Mouse (Mus musculus) liver, embryonic 16.5 days (tissue): ENCODE measurements around the gene Usp32. TPM values are rescaled to one million over a fixed set of nuclear protein-coding genes. Genes with fewer than 3 reads are reported as not detected.

Source experiments
- ATAC-seq: fragments of 200-750 bp; cut with Nextera tagmentation; 2 replicates; pipeline ENCODE4 v1.8.0; 2017; ENCODE audit warnings: low read depth, mild to moderate bottlenecking, moderate number of reproducible peaks, moderate library complexity
- H3K27ac ChIP-seq: fragments of 300-500 bp; sonication (generic); 2 replicates; pipeline ENCODE4 v1.5.1; 2014; ENCODE audit warnings: mild to moderate bottlenecking, low read length
- H3K27me3 ChIP-seq: fragments of 300-500 bp; sonication (generic); 2 replicates; pipeline ENCODE4 v1.6.1; 2014; ENCODE audit warnings: low read depth, low read length, mixed read lengths; ENCODE audit not compliant: control insufficient read depth, insufficient read depth
- H3K36me3 ChIP-seq: fragments of 300-500 bp; sonication (generic); 2 replicates; pipeline ENCODE4 v1.6.1; 2014; ENCODE audit warnings: mild to moderate bottlenecking; ENCODE audit not compliant: control insufficient read depth, insufficient read depth
- H3K4me1 ChIP-seq: fragments of 300-500 bp; sonication (generic); 2 replicates; pipeline ENCODE4 v1.6.1; 2014; ENCODE audit warnings: low read depth, low read length, mixed read lengths; ENCODE audit not compliant: control insufficient read depth
- H3K4me2 ChIP-seq: fragments of 300-500 bp; sonication (generic); 2 replicates; pipeline ENCODE4 v1.6.1; 2014; ENCODE audit warnings: low read depth, low read length, mixed read lengths
- H3K4me3 ChIP-seq: fragments of 300-500 bp; sonication (generic); 2 replicates; pipeline ENCODE4 v1.5.1; 2014; ENCODE audit warnings: low read depth, mild to moderate bottlenecking, low read length
- H3K9ac ChIP-seq: fragments of 300-500 bp; sonication (generic); 2 replicates; pipeline ENCODE4 v1.6.1; 2014; ENCODE audit warnings: low read depth, low read length
- H3K9me3 ChIP-seq: fragments of 300-500 bp; sonication (generic); replicated peaks from 2 replicates; pipeline ENCODE4 v1.6.1; 2016; ENCODE audit warnings: low read length; ENCODE audit not compliant: control insufficient read depth
- WGBS: fragments of 180-500 bp; shearing (Covaris S2); extraction: QIAGEN DNeasy Blood & Tissue Kit; methylation state at CpG from one replicate; pipeline ENCODE4 v1.1.7; 2014; ENCODE audit not compliant: insufficient replicate concordance; 5-methylcytosine and 5-hydroxymethylcytosine counted together
- polyA plus RNA-seq: library from polyadenylated mRNA; unstranded; fragments of >200 nt; fragmentation: Nextera tagmentation; extraction: Ambion mirVana; gene quantifications from 2 replicates; pipeline ENCODE4 v1.2.1, GENCODE M21; 2015

The Usp32 gene
- polyA plus RNA-seq, 1 experiment from 2014 or later: 11.4 TPM

DNA sequence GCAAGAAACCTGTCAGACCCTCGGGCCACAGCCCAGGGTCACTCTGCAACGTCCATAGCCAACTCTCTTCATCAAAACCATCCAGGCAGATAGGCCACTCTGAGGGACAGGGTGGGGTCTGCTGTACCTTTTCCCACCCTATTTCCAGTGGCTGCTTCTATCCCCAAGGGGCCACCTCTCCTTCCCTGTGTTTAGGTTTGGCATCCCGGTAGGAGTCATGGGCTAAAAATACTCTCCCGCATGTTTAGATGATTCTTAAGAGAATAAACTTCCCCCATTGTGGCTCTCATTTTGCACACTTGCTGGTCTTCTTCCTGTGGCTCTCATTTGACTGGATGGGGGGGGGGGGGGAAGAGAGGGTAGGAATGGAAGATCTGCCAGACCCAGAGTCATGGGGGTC lies 171.7 kb downstream of the Usp32 start:
- no peak for ATAC-seq
- Histone ChIP-seq H3K27me3 (no peaks in the 10 kb centered on the region), H3K4me1 (no peaks in the 10 kb centered on the region), H3K4me3 (no peak overlapping the region), H3K9me3 (no peaks in the 10 kb centered on the region), H3K9ac (no peak overlapping the region), H3K4me2 (no peak overlapping the region), H3K27ac (no peak overlapping the region), H3K36me3 (no peaks in the 10 kb centered on the region)
- 50% methylated on average over 4 of the region's 4 CpGs for WGBS

DNA sequence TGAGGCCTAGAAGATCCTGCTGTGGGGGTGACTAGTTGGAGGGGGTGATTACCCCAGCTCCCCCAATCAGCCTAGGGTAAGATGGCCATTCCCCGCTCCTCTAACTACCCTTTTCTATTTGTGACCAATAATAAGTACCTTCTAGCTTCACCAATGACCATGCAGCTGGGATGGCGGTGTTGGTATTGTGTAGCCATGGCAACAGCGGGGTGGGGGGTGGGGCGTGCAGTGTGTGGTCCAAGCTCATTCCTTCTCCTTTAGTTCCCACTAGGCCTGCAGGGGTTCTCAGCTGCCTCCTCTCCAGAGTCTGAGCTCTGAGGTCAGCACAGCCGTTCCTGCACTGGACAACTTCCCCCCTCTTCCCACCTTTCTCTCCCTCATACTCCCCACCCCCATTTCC lies 172.8 kb downstream of the Usp32 start:
- 41% methylated on average over 5 of the region's 5 CpGs for WGBS
- Histone ChIP-seq H3K27ac (no peak overlapping the region), H3K4me1 (no peaks in the 10 kb centered on the region), H3K36me3 (no peaks in the 10 kb centered on the region), H3K9me3 (no peaks in the 10 kb centered on the region), H3K9ac (no peak overlapping the region), H3K4me2 (no peak overlapping the region), H3K4me3 (no peak overlapping the region), H3K27me3 (no peaks in the 10 kb centered on the region)
- no peak for ATAC-seq

DNA sequence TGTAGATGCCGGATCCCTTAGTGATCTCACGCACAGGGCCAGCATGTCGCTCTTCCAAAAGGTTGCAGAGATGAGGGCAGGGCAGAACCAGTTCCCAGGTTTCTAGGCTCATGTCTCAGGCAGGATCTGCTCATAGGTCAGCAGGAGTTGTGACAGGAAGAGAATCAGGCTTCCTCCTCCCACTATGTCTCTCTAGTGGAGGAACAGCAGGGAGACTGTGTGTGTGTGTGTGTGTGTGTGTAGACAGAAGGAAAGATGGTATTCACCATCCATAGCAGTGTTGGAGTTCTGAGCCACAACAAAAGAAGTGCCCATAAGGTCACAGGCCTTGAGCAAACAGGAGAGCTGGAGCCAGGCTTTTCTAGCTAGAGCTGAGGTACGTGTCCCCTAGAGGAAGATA lies 173.3 kb downstream of the Usp32 start:
- ATAC-seq: no peak
- WGBS: 74% methylated on average over 4 of the region's 4 CpGs
- no peaks in the 10 kb centered on the region for H3K9me3 ChIP-seq

DNA sequence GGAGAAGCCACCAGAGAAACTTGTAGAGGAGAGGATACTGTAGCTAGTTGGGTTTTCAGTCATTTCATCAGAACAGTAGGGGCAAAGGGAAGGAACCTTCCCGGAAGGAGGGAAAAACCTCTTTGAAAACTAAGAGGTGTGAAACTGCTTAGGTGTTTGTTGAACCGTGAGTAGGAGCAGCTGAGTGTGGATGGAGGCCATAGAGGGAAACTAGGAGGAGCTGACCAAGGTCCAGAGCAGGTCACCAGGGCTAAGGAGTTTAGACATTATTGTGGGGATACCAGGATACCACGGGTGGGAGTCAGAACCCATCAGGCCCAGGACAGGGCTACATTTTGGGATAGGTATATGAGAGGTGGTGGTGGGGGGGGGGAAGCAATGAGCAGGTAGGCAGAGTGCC lies 176.4 kb downstream of the Usp32 start:
- WGBS: 63% methylated on average over 3 of the region's 3 CpGs
- Histone ChIP-seq H3K36me3 (no peaks in the 10 kb centered on the region), H3K4me1 (no peaks in the 10 kb centered on the region), H3K4me2 (no peak overlapping the region), H3K4me3 (no peak overlapping the region), H3K9me3 (no peaks in the 10 kb centered on the region), H3K27me3 (peaks cover 16% of the 10 kb centered on the region), H3K9ac (no peak overlapping the region), H3K27ac (no peak overlapping the region)
- ATAC-seq: no peak

More for the DNA sequence above, 173.3 kb downstream of the Usp32 start:
- no peaks in the 10 kb centered on the region for H3K4me1 ChIP-seq
- H3K36me3 ChIP-seq: no peaks in the 10 kb centered on the region
- no peak overlapping the region for H3K27ac ChIP-seq
- no peak overlapping the region for H3K9ac ChIP-seq
- no peak overlapping the region for H3K4me3 ChIP-seq
- H3K27me3 ChIP-seq: no peaks in the 10 kb centered on the region
- no peak overlapping the region for H3K4me2 ChIP-seq

DNA sequence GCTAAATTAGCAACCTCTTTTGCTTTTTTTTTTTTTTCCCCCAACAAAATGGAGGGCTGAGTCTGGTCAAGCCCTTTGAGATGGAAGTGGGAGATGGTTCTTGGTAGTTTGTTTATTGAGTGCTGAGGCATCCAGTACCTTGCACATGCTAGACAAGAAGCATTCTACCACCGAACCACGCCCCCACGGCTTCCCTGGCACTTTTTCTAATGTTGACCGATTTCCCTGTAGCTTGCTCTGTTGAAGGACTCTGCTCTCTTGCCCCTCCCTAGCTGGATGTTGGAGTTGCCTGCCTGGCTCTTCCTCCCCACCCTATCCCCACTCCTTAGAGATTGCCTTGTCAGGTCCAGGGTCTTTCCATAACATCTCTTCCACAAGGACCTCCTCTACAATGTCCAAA lies 177.4 kb downstream of the Usp32 start:
- no peak for ATAC-seq
- H3K4me1 ChIP-seq: no peaks in the 10 kb centered on the region; the same call in 1 of the 2 replicates
- H3K36me3 ChIP-seq: no peaks in the 10 kb centered on the region
- H3K4me2 ChIP-seq: no peak overlapping the region
- peaks cover 26% of the 10 kb centered on the region for H3K27me3 ChIP-seq
- no peak overlapping the region for H3K27ac ChIP-seq
- no peak overlapping the region for H3K4me3 ChIP-seq
- no peak overlapping the region for H3K9ac ChIP-seq
- 65% methylated on average over 4 of the region's 4 CpGs for WGBS
- no peaks in the 10 kb centered on the region for H3K9me3 ChIP-seq

DNA sequence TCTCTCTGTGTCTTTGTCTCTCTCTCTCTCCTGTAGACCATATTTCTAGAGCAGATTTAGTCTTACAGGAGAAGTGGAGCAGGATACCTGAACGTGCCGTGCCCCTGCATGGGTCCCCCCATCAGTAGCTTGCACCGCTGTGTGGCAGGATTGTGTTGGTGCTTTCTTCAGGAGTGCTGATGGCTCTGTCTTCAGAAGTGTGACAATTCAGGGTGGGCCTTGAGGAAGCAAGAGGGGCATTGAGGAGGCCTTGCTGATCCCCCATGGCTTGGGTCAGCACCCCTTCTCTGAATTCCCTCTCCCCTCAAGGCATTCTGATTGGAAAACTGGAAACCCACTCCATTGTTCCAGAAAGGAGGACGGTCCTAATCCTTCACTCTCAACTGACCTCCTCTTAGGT lies 178.4 kb downstream of the Usp32 start:
- Histone ChIP-seq H3K9ac (no peak overlapping the region), H3K4me1 (no peaks in the 10 kb centered on the region; the same call in 1 of the 2 replicates), H3K9me3 (no peaks in the 10 kb centered on the region), H3K27ac (no peak overlapping the region), H3K4me3 (no peak overlapping the region), H3K4me2 (no peak overlapping the region), H3K36me3 (no peaks in the 10 kb centered on the region), H3K27me3 (peaks cover 36% of the 10 kb centered on the region)
- 72% methylated on average over 4 of the region's 4 CpGs for WGBS
- no peak for ATAC-seq

DNA sequence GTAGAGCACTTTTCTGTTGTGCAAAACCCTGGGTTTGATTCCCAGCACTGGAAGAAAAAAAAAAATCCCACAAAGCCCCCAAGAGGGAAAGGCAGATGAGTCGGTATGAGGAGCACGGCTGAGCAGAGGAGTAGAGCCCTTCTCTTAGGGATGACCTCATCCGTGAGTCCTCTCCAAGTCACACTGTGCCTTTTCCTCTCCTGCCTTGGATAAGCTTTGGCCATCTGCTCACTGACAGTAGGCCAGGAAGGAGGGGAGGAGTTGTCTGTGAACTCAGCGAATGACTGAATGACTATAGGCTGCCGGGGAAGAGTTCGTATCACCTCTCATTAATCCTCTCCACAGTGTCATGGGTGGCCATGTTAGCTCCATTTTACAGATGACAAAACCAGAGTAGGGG lies 179.2 kb downstream of the Usp32 start:
- H3K27me3 ChIP-seq: peaks cover 43% of the 10 kb centered on the region

DNA sequence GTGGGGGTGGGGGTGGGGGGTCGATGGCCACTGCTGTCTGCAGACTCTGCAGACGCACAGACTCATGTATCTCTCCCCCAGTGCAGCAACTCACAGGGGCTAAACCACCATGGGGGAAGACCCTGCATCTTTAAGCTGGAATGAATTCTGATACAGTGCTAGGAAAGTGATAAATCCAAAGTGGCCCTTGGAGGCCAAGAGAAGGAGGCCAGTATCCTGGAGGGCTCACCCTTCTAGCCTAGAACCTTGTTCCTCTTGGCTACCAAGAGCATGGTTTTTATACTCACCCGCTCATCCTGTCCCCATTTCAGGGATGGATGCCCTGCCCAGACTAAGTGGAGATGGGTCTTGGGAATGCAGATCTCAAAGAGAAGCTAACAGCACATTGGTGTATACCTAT lies 179.7 kb downstream of the Usp32 start:
- WGBS: 29% methylated on average over 3 of the region's 3 CpGs
- H3K36me3 ChIP-seq: no peaks in the 10 kb centered on the region
- H3K27ac ChIP-seq: no peak overlapping the region
- no peak for ATAC-seq
- H3K4me2 ChIP-seq: no peak overlapping the region
- H3K27me3 ChIP-seq: peaks cover 44% of the 10 kb centered on the region
- no peak overlapping the region for H3K4me3 ChIP-seq
- H3K4me1 ChIP-seq: no peaks in the 10 kb centered on the region; the same call in 1 of the 2 replicates
- H3K9me3 ChIP-seq: no peaks in the 10 kb centered on the region
- no peak overlapping the region for H3K9ac ChIP-seq

More for the DNA sequence above, 179.2 kb downstream of the Usp32 start:
- no peak overlapping the region for H3K9ac ChIP-seq
- H3K36me3 ChIP-seq: no peaks in the 10 kb centered on the region
- no peaks in the 10 kb centered on the region for H3K9me3 ChIP-seq
- no peak overlapping the region for H3K27ac ChIP-seq
- H3K4me2 ChIP-seq: no peak overlapping the region
- no peak for ATAC-seq
- H3K4me3 ChIP-seq: no peak overlapping the region
- H3K4me1 ChIP-seq: no peaks in the 10 kb centered on the region; the same call in 1 of the 2 replicates
- 61% methylated on average over 6 of the region's 6 CpGs for WGBS

DNA sequence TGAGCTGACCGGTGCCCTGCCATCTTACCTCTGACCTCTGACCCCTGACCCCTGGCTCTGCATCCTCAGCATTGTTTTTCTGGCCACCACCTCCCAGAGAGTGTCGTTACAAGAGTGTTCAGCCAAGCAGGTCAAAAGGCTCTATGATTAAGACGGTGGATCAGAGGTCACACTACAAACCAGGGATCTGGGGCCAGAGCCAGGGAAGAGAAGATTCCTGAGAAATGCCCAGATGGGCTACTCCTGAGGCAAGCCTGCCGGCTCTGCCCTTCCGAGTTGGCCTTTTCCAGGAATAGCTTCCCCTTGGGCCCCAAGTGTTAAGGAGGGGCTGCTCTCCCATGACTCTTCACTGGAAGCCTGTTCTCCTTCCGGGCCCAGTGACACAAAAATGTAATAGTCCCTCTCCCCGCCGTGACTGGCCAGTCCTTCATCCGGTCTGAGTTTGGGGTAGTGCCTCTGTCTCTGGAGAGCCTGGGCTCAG lies 180.2 kb downstream of the Usp32 start:
- no peaks in the 10 kb centered on the region for H3K36me3 ChIP-seq
- H3K4me2 ChIP-seq: no peak overlapping the region
- H3K9me3 ChIP-seq: no peaks in the 10 kb centered on the region
- 7% methylated on average over 9 of the region's 9 CpGs for WGBS
- no peak overlapping the region for H3K27ac ChIP-seq
- H3K4me3 ChIP-seq: no peak overlapping the region
- H3K9ac ChIP-seq: no peak overlapping the region
- no peaks in the 10 kb centered on the region; the same call in 1 of the 2 replicates for H3K4me1 ChIP-seq
- H3K27me3 ChIP-seq: peaks cover 45% of the 10 kb centered on the region
- ATAC-seq: no peak
